Mouse (Mus musculus): ENCODE measurements around the gene Ccdc58.

GRCm38 (mm10) chr16:36053524-36054275 is 17.8 kb upstream of the Ccdc58 start:
- TF ChIP-seq CTCF (conservative IDR thresholded peaks at IDR 0.05; ENCODE audit: low read length) = no peak
- no peak for TF ChIP-seq NANOG (IDR thresholded peaks at IDR 0.05; ENCODE audit: borderline replicate concordance, low read length)
- TF ChIP-seq POU5F1 (IDR thresholded peaks at IDR 0.05; ENCODE audit: borderline replicate concordance, low read length) = no peak

All from E14TG2a.4 (cell line).